Mouse (Mus musculus) cerebellum, postnatal 36 days (tissue): ENCODE measurements at regions not wholly inside any gene's neighbourhood (a gene's known extent, or its start where the extent isn't known, plus 50 kb on each side); places are given as distances from the start of the nearest gene placed in this dataset.
"Not testable (repeated sequence)": the region's sequence is repeated elsewhere in the genome, so short reads cannot be mapped to it uniquely, and the experiment has no call there.

Experiments
- DNase-seq, 2 experiments: peaks; one replicate each; pipeline ENCODE4 v3.0.0; 2021 to 2022; ENCODE audit warnings: mixed read lengths in 2 of 2

DNA sequence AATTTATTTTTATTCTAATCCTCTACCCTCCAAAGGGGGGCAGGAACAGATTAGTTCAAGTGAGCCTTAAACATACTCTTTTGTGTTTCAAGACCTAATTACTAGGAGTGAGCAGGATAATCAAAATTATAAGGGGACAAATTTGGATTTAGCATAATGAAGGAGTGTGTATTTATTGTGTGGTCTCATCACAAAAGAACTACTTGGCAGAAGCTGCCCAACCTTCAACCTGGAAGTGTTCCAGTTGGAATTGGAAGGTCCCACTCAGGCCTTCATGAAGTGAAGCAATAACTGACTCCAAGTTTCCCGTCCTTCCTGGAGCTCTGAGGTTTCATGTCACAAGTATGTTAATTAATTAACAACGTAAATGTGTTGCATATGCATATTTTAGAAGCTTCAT, 439.3 kb upstream of the Hsf2 start:
- no peak for DNase-seq

DNA sequence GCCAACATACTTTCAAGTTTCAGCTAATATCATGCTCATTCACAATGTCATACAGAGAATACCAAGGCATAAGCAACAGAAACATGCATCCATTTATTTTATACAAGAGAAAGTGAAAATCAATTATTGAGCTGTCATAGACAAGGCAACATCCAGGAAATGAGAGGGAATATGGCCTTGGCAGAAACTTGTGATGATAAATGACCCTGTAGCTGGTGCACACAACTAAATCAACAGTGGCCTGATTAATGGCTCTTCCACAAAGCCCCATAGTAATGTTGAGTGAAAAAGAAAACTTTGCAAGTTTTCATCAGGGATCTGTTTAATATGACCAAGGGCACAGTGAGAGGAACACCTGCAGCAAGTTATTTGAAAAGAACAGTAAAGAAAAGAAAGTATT, 438.5 kb upstream of the Hsf2 start:
- DNase-seq: no peak

DNA sequence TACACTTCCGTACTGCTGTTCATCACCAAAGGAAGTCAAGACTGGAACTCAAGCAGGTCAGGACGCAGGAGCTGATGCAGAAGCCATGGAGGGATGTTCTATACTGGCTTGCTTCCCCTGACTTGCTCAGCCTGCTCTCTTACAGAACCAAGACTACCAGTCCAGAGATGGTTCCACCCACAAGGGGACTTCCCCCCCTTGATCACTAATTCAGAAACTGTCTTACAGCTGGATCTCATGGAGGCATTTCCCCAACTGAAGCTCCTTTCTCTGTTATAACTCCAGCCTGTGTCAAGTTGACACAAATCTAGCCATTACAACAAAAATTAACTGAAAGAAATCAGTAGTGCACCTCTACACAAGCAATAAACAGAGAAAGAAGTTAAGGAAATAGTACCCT, 432.8 kb upstream of the Hsf2 start:
- not testable (repeated sequence) for DNase-seq

DNA sequence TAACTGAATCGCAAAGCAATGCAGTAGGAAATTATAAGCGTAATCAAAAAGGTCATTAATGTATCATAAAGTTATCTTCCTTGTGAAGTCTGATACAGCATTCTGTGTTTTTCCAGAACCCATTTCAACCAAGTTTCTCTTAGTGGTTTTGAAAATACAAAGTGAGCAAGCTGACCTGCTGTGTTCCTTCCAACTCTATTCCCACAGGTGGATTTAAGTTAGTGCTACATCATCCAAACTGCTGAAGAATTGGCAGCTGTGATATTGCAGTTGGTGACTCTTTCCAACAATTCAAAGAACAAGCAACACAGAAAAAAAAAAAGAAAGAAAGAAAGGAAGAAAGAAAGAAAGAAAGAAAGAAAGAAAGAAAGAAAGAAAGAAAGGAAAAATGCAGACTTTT, 396.1 kb upstream of the Hsf2 start:
- no peak for DNase-seq

DNA sequence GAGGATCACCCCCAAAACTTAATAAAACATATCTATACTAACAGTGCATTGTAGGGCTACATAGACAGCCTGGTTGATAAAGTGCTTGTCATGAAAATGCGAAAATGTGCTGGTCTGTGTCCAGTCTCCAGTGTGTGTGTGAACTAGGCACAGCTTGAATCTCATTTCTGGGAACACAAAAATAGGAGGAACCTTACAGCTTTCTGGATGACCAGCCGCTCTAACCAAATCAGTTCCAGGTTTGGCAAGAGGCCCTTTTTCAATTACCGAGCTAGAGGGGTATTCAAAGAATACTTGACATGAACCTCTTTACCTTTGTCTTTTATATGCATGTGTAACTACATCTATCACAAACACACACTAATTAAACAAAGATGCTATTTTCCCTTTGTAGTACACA, 390.3 kb upstream of the Hsf2 start:
- no peak for DNase-seq

DNA sequence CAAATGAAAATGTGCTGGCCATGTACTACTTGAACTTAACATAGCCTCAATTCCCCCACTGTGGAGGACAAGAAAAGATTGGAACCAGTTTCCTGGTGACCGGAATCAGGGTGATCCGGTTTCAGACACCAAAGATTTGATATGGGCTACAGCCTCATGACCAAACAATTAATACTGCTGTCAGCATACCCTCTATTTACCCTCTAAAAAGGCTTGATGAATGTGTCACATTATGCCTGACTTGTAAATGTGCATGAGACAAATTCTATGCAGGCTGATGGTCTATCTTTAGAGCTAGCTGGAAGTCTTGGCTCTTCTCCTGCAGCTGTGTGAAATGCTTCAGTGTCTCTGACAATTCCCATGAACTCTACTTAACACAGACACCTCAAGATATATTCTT, 372.8 kb upstream of the Hsf2 start:
- DNase-seq: no peak

DNA sequence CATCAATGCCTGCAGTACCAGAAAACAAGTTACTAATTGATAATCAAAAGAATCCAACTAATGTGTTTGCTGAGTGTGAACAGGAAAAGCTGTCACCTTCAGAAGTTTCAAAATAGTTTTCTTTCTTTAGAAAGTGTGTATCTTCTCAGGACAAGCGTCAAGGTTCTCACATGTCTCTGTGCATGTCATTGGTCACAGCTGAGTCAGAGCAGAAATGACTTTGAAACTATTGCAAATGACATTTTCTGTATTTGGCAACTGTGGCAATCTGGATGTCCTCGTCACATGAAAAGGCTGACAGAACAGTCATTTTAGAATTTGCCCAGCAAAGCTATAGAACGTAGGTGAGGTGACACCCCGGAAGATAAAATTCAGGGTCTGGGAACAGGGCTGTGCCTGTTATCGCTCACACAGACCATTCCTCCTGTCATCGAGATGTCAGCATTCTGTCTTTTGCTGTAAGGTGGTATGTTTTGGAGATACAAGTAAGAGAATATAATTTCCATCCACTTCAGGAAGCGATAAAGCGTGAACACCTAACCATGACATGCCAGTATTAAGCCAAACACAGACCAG, 371.4 kb upstream of the Hsf2 start:
- DNase-seq: no peak

DNA sequence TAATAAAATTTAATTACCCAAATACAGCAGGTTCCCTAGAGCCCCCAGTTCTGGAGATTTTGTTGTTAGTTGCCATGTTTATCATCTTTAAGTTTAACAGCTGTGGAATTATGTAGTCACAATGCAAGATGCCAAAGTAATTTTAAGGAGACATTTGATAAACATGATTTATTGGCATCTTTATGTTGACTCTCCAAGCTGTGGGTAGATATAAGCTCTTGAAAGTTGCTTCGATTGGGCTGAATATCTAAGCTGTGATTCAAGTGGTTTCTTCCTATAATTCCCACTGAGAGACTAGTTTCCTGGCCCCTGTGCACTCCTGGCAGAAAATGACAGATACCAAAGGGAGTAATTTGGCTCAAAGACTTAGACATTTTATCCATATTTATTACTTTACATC, 364.7 kb upstream of the Hsf2 start:
- DNase-seq: no peak

DNA sequence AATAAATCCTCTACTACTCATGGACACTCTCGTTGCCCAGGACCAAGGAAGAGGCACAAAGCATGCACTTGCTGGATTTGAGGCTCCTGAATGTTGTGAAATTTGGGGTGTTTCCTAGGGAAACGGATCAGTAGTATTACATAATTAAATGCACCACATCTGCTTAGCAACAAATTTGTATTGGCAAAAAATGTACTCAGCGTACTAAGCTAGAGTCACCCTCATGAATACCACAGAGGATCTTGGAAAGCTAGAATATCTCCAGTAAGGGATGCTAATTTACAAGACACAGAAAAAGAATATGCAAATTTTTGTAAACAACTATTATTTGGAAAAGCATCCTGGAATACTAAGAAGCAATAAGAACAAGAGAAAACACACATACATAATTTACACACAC, 359.0 kb upstream of the Hsf2 start:
- DNase-seq: no peak

DNA sequence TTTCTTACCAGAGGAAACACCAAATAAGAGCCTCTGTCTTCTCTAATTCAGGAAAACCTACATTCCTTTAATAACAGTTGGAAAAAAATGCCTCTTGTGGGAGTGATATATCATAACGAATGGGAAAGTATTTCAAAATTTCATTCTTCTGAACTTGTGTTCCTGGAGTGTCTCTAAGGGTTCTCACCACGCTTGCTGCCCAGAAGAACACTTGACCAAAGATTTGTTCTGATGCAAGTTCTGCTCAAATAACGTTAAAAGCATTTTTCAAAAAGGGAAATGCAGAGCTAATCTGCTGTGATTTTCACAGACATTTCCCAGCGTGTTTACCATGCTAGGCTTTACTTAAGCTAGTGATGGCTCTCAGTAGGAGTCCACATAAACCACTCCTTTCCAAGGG, 329.8 kb upstream of the Hsf2 start:
- no peak for DNase-seq

DNA sequence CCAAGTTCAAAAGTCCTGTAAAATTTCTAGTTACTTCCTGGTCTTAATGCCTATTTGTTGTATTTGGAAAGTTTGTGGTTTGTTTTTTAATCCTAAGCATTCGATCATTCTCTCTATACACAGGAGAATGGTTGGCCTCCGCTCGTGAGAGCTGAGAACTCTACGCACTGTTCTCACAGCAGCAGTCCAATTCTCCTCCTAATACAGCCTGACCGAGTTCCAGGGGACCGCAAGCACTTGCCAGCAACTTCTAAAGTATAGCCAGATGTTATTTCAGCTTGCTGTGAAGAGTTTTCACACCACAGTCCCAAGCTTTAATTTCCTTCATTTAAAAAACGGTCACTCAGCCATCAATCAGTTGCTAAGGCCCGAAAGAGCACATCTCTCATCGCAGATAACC, 329.3 kb upstream of the Hsf2 start:
- no peak for DNase-seq

DNA sequence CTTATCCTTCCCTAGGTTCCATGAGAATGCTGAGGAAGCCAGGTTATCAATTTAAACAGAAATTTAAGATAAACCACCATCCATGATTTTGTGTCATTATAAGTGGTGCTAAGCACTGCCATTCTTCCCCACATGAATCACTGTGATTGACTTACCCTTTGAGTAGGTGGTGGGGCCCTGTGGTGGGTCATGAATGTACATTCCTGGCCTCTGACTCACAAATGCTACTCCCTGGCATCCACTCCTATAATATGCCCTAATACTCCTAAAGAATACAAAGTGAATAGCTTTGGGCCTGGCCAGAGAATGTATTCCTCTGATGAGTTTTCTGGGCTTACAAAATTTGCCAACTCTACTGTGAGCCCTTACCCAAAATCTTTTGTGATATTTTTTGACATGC, 325.6 kb upstream of the Hsf2 start:
- no peak for DNase-seq

DNA sequence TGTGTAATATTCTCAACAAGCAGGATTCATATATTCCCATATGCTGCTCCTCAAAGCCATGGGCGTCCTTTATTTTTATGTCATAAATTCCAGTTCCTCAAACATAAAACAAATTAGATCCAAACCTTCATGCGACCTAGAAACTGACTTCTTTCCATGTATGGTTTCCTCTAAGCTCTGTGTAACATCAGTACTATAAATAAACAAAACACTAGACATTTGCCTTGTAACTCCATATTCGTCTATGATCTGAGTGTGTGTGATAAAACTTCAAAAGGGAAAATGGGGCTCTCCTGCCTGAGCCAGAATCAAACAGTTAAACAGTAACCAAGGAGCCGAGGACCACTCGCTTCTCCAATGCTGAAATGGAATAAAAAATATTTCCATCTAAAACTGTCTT, 322.8 kb upstream of the Hsf2 start:
- DNase-seq: no peak

DNA sequence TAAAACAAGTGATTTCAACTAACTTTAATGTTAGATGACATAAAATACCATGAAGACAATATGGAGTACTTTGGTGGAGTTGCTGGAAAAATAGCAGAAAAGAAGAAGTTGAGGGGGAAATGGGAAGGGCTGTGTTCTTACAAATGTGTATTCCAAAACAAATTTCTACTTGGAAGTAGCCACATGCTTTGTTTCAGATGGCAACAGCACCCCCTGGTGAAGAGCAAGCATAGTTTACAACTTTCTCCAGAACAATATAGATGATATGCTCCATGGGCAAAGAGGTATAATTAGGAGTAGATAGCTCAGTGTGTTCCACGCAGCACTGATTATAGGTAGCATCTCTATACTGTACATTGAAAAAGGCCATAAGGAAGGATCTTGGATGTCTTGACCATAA, 302.6 kb upstream of the Hsf2 start:
- DNase-seq: peak in 1 of 2 experiments; percentile 5

DNA sequence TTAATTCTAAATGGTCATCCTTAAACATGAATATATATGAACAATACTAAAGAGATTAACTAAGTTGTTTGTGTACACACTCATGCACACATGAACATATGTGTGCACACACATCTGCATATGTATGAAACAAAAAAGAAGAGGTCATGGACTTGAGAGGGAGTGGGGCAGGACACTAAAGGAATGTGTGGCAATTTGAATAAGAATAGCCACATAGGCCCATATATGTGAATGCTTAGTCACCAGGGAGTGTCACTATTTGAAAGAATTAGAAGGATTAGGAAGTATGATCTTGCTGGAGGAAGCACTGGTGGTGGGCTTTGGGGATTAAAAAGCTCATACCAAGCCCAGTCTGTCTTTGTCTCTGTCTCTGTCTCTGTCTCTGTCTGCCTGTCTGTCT, 275.5 kb upstream of the Hsf2 start:
- no peak for DNase-seq

DNA sequence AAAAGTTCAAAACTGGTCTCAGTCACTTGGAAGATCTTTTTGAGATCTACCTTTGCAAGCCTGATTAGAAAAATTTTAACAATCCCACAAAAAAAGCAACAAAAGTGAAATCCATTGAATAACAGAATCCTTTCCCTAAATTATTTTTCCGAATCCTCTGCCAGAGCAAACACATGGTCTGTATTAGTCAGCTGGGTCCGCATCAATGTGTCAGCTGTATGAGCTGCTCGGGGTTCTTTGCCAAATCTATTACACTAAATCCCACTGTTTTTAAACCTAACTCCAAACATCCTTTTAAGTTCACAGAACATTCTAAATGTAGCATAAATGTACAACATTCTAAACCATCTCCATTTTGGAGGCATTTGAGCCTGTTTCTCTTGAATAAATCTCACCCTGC, 255.1 kb upstream of the Hsf2 start:
- no peak for DNase-seq

DNA sequence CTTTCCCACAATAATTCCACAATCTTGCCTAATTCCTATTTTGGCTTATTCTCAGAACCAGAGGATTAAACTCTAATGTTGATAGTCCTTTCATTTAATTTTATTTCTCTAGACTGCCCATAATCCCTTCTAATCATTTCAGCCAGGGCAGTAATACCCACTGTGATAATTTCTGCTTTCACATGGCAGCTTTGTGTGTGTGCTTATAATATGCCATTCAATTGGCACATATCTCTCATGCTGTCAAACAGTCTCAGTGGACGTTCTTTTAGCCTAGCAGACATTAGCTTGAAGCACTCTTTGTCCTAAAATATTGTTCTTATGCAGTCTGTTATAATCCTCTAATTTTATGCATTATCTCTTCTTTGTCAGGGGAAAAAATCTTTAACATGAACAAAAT, 205.0 kb upstream of the Hsf2 start:
- no peak for DNase-seq

DNA sequence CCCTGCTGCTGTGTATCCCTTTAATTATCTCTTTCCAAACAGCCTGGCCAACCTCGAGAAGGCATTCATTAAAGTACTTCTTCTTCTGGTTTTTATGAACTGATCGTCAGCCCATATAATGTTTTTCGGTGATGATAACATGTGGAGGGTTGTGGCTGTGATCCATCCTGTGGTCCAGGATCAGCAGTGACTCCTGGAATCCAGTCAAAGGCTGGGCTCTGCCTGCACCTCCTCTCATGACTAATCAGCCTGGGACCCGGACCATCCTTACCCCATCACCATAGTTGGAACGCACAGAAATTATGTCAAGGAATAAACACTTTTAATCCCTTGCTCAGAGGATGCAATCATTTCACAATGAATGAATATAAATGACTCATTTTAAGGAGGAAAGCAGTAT, 203.3 kb upstream of the Hsf2 start:
- DNase-seq: no peak

DNA sequence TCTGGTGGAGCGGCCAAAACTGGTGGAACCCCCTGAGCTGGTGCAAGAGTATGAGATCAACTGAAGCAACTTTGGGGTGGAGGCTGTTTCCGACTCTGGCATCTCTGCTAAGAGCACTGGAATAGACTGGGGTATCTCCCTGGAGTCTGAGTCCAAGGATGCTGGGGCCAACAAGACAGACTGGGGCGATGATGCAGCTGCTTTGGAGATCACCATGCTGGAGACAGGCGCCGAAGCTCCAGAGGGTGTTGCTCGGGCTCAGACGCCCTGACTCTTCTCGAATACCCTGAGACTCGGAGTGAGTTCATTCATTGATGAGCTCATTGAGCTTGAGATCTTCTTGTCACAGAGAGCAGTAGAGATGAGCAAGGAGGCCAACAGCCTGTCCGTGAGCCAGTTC, 194.6 kb upstream of the Hsf2 start:
- no peak for DNase-seq

DNA sequence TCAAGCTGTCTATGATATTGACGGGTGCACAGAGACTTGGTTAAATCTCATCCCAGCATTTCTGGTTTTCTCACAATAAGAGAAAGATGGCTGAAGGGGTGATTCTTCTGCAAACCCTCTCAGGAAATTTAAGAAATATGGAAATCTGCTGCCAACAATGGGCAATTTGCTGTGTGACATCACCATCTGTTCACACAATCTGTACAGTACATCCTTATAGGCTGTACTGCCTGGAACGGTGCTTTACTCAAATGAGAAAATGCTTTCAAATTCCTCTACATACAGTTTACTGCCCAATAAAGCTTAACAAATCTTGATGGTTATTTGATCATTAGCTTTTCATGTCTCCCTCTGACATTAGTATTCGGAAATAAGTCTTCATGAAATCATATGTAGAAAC, 172.4 kb upstream of the Hsf2 start:
- peak in 1 of 2 experiments; percentile 3 for DNase-seq

DNA sequence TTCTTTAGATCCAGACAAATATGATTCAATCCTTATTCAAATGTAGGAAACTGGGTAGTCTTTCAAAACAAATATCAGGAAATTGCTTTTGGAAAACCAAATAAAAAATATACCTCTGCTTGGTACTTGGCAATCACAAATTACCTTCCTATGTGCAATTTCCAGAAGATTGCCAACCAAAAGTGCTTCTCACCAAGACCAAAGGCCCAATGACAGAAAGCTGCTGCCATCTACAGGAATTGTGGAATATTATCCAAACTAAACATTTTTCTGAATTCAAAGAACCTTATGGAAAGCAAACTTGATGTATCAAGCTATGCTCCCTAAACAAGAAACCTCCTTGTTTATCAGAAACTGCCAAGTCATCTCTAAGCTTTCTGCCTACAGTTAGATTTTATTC, 169.1 kb upstream of the Hsf2 start:
- DNase-seq: no peak

DNA sequence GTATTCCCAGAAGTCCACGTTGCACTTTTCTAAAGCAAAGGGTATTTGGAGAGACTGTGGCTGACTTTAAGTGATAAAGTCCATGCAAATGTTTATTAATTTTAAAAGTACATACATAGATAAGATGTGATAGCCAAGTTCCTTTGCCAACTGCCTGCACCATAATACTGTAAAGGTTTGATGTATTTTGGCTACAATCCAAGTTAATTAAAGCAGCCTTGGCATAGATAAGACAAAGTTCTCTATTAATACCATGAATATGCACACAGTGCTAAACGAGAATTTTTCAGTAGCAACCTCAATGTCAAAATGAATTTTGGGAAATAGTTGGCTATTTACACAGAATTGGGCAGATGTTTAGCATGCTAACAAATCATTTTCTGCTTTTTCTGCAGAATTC, 167.0 kb upstream of the Hsf2 start:
- DNase-seq: no peak

DNA sequence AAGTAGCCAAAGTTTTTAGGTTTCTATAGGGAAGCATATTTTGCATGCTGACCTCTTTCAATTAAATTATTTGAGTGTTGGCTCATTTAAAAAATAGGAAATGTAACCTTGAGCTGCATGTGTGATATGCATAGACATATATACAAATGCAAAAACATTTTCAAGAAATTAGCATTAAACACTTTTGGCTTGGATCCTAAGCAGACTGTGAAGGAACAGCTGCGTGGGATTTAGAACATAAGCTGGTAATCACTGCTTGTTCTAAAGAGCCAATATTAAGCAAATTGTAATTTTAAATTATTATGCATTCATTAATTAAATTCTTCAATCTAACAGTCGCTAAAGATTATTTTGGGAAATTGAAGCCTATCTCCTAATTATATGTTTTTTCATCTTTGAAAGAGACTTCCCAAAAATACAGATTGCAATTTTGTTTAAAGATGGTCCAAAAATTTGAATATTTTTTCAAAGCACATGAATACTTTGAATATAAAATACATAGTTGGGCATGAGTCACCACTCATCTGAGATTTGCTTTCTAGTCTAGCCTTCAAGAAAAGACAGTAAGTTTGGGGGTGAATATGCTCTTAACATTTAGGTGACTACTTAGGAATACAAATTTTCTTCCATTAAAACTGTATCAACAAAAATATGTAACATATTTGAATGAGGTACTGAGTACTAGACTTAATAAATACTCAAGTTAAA, 163.3 kb upstream of the Hsf2 start:
- DNase-seq: no peak

DNA sequence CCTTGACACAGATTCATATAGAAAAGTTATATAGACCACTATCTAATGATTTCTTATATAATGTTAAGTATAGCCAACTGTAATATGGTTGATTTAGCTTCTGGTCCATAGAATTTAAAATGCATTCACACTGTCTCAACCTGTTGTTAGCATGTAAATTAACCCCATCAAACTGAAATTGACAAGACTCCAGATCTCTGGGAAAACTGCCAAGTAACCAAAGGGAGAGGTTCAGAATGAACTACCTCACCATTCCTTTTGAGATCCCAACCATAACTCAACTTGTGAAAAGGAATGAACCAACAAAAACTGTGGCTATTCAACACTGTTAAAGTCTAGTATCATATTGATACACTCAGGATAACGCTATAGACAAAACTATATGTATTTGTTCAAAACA, 162.0 kb upstream of the Hsf2 start:
- no peak for DNase-seq

DNA sequence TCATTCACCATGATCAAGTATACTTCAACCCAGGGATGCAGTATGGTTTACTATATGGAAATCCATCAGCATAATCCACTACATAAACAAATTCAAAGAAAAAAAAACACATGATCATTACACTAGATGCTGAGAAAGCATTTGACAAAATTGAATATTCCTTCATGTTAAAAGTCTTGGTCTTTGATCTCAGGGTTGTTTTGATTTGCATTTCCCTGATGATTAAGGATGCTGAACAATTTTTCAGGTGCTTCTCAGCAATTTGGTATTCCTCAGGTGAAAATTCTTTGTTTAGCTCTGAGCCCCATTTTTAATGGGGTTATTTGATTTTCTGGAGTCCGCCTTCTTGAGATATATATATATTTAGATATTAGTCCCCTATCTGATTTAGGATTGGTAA, 123.4 kb upstream of the Hsf2 start:
- not testable (repeated sequence) for DNase-seq
